Mouse (Mus musculus) hindbrain, embryonic 15.5 days (tissue): Measurements from ENCODE around the gene Dclk1. TPM values are rescaled to one million over a fixed set of nuclear protein-coding genes. Genes with fewer than 3 reads are reported as not detected.

Experiments used
- ATAC-seq: fragments of 200-750 bp; cut with Nextera tagmentation; 2 replicates; pipeline ENCODE4 v1.8.0; 2017; ENCODE audit warnings: low read depth, moderate number of reproducible peaks, moderate TSS enrichment; ENCODE audit not compliant: low FRiP score
- H3K27ac ChIP-seq: fragments of 300-500 bp; sonication (generic); replicated peaks from 2 replicates; pipeline ENCODE4 v1.5.1; 2015; ENCODE audit warnings: mild to moderate bottlenecking, inconsistent platforms
- H3K27me3 ChIP-seq: fragments of 300-500 bp; sonication (generic); 2 replicates; pipeline ENCODE4 v1.6.1; 2015; ENCODE audit warnings: control low read depth, inconsistent platforms
- H3K36me3 ChIP-seq: fragments of 300-500 bp; sonication (generic); 2 replicates; pipeline ENCODE4 v1.6.1; 2015; ENCODE audit warnings: control low read depth, inconsistent platforms
- H3K4me1 ChIP-seq: fragments of 300-500 bp; sonication (generic); replicated peaks from 2 replicates; pipeline ENCODE4 v1.6.1; 2015; ENCODE audit warnings: control low read depth, inconsistent platforms
- H3K4me2 ChIP-seq: fragments of 300-500 bp; sonication (generic); 2 replicates; pipeline ENCODE4 v1.6.1; 2015; ENCODE audit warnings: moderate library complexity, mild to moderate bottlenecking, inconsistent platforms
- H3K4me3 ChIP-seq: fragments of 300-500 bp; sonication (generic); 2 replicates; pipeline ENCODE4 v1.5.1; 2015; ENCODE audit warnings: mild to moderate bottlenecking, inconsistent platforms
- H3K9ac ChIP-seq: fragments of 300-500 bp; sonication (generic); 2 replicates; pipeline ENCODE4 v1.6.1; 2015; ENCODE audit warnings: inconsistent platforms
- H3K9me3 ChIP-seq: fragments of 300-500 bp; sonication (generic); 2 replicates; pipeline ENCODE4 v1.6.1; 2016; ENCODE audit warnings: control low read depth, inconsistent platforms
- WGBS: fragments of 180-500 bp; shearing (Covaris S2); methylation state at CpG from one replicate; pipeline ENCODE4 v1.1.7; 2015; 5-methylcytosine and 5-hydroxymethylcytosine counted together
- polyA plus RNA-seq: library from polyadenylated mRNA; unstranded; fragments of >200 nt; fragmentation: Nextera tagmentation; extraction: Ambion mirVana; gene quantifications from 2 replicates; pipeline ENCODE4 v1.2.1, GENCODE M21; 2015

The Dclk1 gene
- polyA plus RNA-seq, 1 experiment from 2014 or later, result 266 TPM

- H3K27me3 ChIP-seq, result no peaks in the 10 kb centered on the region
- ATAC-seq, result no peak
Measured at GRCm38 (mm10) chr3:55465785-55466184, 223.6 kb downstream of the Dclk1 start.

GRCm38 (mm10) chr3:55466348-55466747, 224.2 kb downstream of the Dclk1 start:
- Histone ChIP-seq H3K9me3 (no peaks in the 10 kb centered on the region), H3K27ac (no peak overlapping the region), H3K4me3 (no peak overlapping the region), H3K36me3 (peaks cover 5% of the 10 kb centered on the region; the same call in 1 of the 2 replicates), H3K4me1 (peaks cover 17% of the 10 kb centered on the region), H3K27me3 (no peaks in the 10 kb centered on the region), H3K4me2 (0 out of 2 replicates have a peak overlapping the region, but pooled peaks have one; percentile 1), H3K9ac (no peak overlapping the region)
- no peak for ATAC-seq
- WGBS, result 63% methylated on average over 9 of the region's 9 CpGs

More at GRCm38 (mm10) chr3:55465785-55466184, 223.6 kb downstream of the Dclk1 start:
- H3K27ac ChIP-seq, result no peak overlapping the region
- 74% methylated on average over 8 of the region's 8 CpGs for WGBS
- no peaks in the 10 kb centered on the region for H3K9me3 ChIP-seq
- H3K9ac ChIP-seq, result no peak overlapping the region
- no peak overlapping the region for H3K4me3 ChIP-seq
- H3K36me3 ChIP-seq, result peaks cover 5% of the 10 kb centered on the region; the same call in 1 of the 2 replicates
- 0 out of 2 replicates have a peak overlapping the region, but pooled peaks have one; percentile 1 for H3K4me2 ChIP-seq
- H3K4me1 ChIP-seq, result peaks cover 22% of the 10 kb centered on the region

- Histone ChIP-seq H3K4me1 (no peaks in the 10 kb centered on the region), H3K4me3 (no peak within 1 kb of the TSS), H3K27ac (no peak within 1 kb of the TSS), H3K9me3 (no peaks in the 10 kb centered on the region), H3K9ac (no peak within 1 kb of the TSS), H3K36me3 (no peaks in the 10 kb centered on the region), H3K27me3 (no peaks in the 10 kb centered on the region), H3K4me2 (no peak within 1 kb of the TSS)
- 85% methylated on average over 2 of the region's 2 CpGs for WGBS
- no peak for ATAC-seq
Measured at GRCm38 (mm10) chr3:55472110-55472509, 229.9 kb downstream of the Dclk1 start, which contains the start of gene Gm21954. Gm21954 (minus strand) TSS chr3:55472210.

GRCm38 (mm10) chr3:55473146-55473545, 231.0 kb downstream of the Dclk1 start:
- Histone ChIP-seq H3K36me3 (peaks cover 3% of the 10 kb centered on the region; the same call in 1 of the 2 replicates), H3K27me3 (no peaks in the 10 kb centered on the region), H3K4me2 (no peak overlapping the region), H3K4me3 (no peak overlapping the region), H3K9me3 (no peaks in the 10 kb centered on the region), H3K27ac (no peak overlapping the region), H3K9ac (no peak overlapping the region), H3K4me1 (no peaks in the 10 kb centered on the region)
- no peak for ATAC-seq
- 82% methylated on average over 6 of the region's 6 CpGs for WGBS

GRCm38 (mm10) chr3:55476694-55477093, 234.5 kb downstream of the Dclk1 start:
- 94% methylated on average over 7 of the region's 7 CpGs for WGBS
- Histone ChIP-seq H3K27ac (no peak overlapping the region), H3K9ac (no peak overlapping the region), H3K4me2 (no peak overlapping the region), H3K36me3 (peaks cover 9% of the 10 kb centered on the region), H3K4me1 (no peaks in the 10 kb centered on the region), H3K27me3 (no peaks in the 10 kb centered on the region), H3K9me3 (no peaks in the 10 kb centered on the region), H3K4me3 (no peak overlapping the region)
- no peak for ATAC-seq

GRCm38 (mm10) chr3:55479306-55479705, 237.1 kb downstream of the Dclk1 start:
- no peak overlapping the region for H3K4me2 ChIP-seq
- H3K27ac ChIP-seq, result no peak overlapping the region
- H3K36me3 ChIP-seq, result peaks cover 24% of the 10 kb centered on the region
- H3K4me1 ChIP-seq, result no peaks in the 10 kb centered on the region
- H3K27me3 ChIP-seq, result no peaks in the 10 kb centered on the region
- H3K9me3 ChIP-seq, result no peaks in the 10 kb centered on the region
- ATAC-seq, result no peak
- H3K9ac ChIP-seq, result no peak overlapping the region
- WGBS, result 81% methylated on average over 4 of the region's 4 CpGs
- H3K4me3 ChIP-seq, result no peak overlapping the region

GRCm38 (mm10) chr3:55481140-55481539, 239.0 kb downstream of the Dclk1 start:
- Histone ChIP-seq H3K4me3 (no peak overlapping the region), H3K9ac (no peak overlapping the region), H3K36me3 (peaks cover 30% of the 10 kb centered on the region), H3K4me2 (no peak overlapping the region), H3K9me3 (no peaks in the 10 kb centered on the region), H3K4me1 (no peaks in the 10 kb centered on the region), H3K27me3 (no peaks in the 10 kb centered on the region), H3K27ac (no peak overlapping the region)
- no peak for ATAC-seq
- 72% methylated on average over 1 of the region's 1 CpGs for WGBS

- peak overlapping the region; percentile 57 for H3K27ac ChIP-seq
- no peak overlapping the region for H3K4me2 ChIP-seq
- H3K4me1 ChIP-seq, result no peaks in the 10 kb centered on the region
- no peaks in the 10 kb centered on the region for H3K9me3 ChIP-seq
- ATAC-seq, result no peak
- H3K36me3 ChIP-seq, result peaks cover 36% of the 10 kb centered on the region
- H3K9ac ChIP-seq, result no peak overlapping the region
- H3K4me3 ChIP-seq, result no peak overlapping the region
- 45% methylated on average over 4 of the region's 4 CpGs for WGBS
- no peaks in the 10 kb centered on the region for H3K27me3 ChIP-seq
Measured at GRCm38 (mm10) chr3:55483328-55483727, 241.2 kb downstream of the Dclk1 start.

GRCm38 (mm10) chr3:55489231-55489990, 247.2 kb downstream of the Dclk1 start:
- Histone ChIP-seq H3K4me2 (no peak overlapping the region), H3K4me3 (no peak overlapping the region), H3K9ac (no peak overlapping the region), H3K4me1 (no peaks in the 10 kb centered on the region), H3K27me3 (no peaks in the 10 kb centered on the region), H3K36me3 (peaks cover 42% of the 10 kb centered on the region), H3K9me3 (no peaks in the 10 kb centered on the region), H3K27ac (no peak overlapping the region)
- 69% methylated on average over 12 of the region's 12 CpGs for WGBS
- no peak for ATAC-seq

- 45% methylated on average over 6 of the region's 6 CpGs for WGBS
- Histone ChIP-seq H3K27me3 (no peaks in the 10 kb centered on the region), H3K27ac (no peak overlapping the region; the same call in 1 of the 2 replicates), H3K4me1 (no peaks in the 10 kb centered on the region), H3K9ac (no peak overlapping the region), H3K9me3 (no peaks in the 10 kb centered on the region), H3K4me2 (no peak overlapping the region), H3K4me3 (no peak overlapping the region), H3K36me3 (peaks cover 32% of the 10 kb centered on the region)
- no peak for ATAC-seq
Measured at GRCm38 (mm10) chr3:55492021-55492420, 249.9 kb downstream of the Dclk1 start.

- H3K9me3 ChIP-seq, result no peaks in the 10 kb centered on the region
- 37% methylated on average over 4 of the region's 4 CpGs for whole genome bisulfite sequencing
- no peak overlapping the region for H3K4me2 ChIP-seq
- 0 out of 2 replicates have a peak, but pooled peaks have one; percentile 11 for ATAC-seq
- no peaks in the 10 kb centered on the region for H3K4me1 ChIP-seq
- H3K4me3 ChIP-seq, result no peak overlapping the region
- no peak overlapping the region for H3K27ac ChIP-seq
- no peaks in the 10 kb centered on the region for H3K27me3 ChIP-seq
- H3K9ac ChIP-seq, result no peak overlapping the region
- H3K36me3 ChIP-seq, result peaks cover 31% of the 10 kb centered on the region
Measured at GRCm38 (mm10) chr3:55494348-55494747, 252.2 kb downstream of the Dclk1 start.

- Histone ChIP-seq H3K9ac (no peak overlapping the region), H3K4me1 (no peaks in the 10 kb centered on the region), H3K27ac (no peak overlapping the region), H3K36me3 (peaks cover 37% of the 10 kb centered on the region), H3K27me3 (no peaks in the 10 kb centered on the region), H3K4me3 (no peak overlapping the region), H3K4me2 (no peak overlapping the region), H3K9me3 (no peaks in the 10 kb centered on the region)
- ATAC-seq, result no peak
- WGBS, result 88% methylated on average over 7 of the region's 7 CpGs
Measured at GRCm38 (mm10) chr3:55495231-55495630, 253.1 kb downstream of the Dclk1 start.
